Mouse (Mus musculus) adrenal gland, adult (tissue): ENCODE measurements around the gene Ppp2r5c.
A peak's percentile ranks its signal among the peaks of the same experiment; 100 is the strongest.

Source experiments
- DNase-seq, 2 experiments: peaks; one replicate each; pipeline ENCODE4 v3.0.0; 2022 to 2023; ENCODE audit warnings: low spot score in 1 of 2; ENCODE audit not compliant: inconsistent age in 2 of 2

Gene Ppp2r5c

DNA sequence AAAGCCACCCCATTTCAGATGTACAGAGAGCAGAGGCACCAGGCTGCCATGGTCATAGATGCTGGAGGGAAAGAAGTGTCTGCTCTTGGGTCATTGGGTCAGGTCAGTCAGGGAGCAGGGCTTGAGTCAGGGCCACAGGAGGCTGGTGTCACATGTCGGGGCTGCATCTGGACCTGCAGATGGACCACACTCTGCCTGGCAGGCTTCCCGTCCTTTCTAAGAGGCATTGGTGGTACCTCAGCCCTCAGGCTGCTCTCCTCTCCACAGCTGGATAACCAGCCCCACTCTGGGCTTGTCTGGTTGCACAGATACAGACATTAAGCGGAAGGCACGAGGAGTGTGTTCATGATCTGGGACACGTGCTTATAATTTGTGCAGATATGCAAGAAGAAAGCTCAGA lies 61.8 kb downstream of the Ppp2r5c start:
- no peak for DNase-seq

GRCm38 (mm10) chr12:110510171-110510871 lies 63.4 kb downstream of the Ppp2r5c start:
- DNase-seq, result peak; percentile 68 to 86

DNA sequence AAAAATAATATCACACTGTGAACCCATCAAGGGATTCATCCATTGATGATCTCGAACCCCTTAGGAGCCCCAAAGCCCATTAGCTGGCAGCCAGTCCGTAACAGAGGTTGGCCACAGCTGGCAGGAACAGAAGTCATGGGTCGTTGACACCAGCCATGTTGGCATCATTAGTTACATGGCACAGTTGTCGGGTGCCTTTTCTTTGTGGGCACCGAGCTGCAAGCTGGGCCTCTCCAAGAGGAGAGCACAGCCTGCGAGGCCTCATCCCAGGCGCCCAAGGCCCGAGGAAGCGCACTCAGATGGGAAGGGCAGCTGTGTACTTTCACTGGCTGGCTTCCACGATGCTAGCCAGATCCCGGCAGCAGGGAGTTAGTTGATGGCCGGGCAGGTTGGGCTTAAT lies 64.3 kb downstream of the Ppp2r5c start:
- no peak for DNase-seq

GRCm38 (mm10) chr12:110511856-110512433 lies 65.0 kb downstream of the Ppp2r5c start:
- DNase-seq, result no peak

DNA sequence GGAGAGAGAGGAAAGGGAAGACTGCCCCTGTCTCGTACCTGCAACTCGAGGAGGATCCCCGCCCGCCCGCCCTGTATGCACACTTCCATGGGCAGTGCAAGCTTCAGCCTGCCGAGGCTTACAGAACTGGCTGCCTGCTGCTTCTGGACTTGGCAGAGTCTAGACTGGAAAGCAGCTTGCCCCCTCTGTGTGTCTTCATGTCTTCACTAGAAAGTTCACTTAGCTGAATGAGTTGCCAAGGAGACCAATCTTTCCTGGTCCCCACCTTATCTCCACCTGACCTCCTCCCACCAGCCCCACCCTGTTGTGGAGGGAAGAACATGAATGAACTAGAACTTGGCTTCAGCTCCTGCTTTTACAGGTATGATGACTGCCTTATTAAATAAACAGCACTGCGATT lies 66.0 kb downstream of the Ppp2r5c start:
- DNase-seq, result no peak

DNA sequence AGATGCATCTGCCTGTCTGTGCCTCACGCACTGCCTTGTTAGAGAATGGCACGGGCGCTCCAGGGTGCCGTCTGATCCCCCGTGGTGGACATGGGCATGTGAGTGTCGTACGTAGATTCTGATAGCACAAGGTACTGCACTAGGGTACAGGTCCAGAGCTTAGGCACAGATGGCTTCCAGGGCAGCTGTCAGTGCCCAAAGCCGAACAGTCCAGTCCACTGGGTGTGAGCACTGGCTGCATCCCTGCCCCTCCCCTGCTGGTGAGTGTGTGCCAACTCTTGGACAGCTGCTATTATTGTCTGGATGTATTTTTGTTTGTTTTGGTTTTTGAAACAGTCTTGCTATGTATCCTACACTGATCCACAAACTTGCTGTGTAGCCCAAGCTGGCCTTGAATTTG lies 68.8 kb downstream of the Ppp2r5c start:
- DNase-seq, result no peak

DNA sequence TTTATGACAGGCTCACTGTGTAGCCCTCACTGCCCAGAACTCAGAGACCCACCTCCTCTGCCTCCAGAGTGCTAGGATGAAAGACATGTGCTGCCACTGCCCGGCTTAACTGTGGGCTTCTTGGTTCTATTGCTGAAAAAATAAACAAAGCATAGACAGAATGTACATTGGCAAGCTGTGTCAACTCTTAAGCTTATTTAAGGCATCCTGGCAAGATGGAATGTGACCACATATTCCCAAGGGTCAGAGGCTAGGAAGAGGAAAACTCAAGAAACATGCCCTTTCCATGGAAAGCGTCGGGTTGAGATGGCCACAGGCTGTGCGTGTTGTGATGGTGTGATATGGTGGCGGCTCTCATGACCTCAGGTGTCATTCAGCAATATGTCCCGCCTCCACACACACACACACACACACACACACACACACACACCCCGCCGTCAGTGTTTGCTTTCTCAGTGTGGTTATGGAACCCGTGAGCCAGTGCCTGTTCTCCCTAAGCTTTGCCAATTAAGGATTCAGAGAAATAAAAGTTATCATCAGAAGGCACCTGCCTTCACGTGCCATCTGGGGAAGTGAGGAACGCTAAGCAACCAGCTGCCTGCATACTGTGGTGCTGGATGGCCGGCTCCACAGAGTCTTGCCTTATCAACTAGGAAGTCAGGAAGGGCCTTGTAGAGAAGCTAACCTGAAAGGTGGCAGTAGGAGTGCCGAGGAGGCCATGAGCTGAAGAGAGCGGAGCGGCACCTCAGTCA lies 73.5 kb downstream of the Ppp2r5c start:
- no peak for DNase-seq

DNA sequence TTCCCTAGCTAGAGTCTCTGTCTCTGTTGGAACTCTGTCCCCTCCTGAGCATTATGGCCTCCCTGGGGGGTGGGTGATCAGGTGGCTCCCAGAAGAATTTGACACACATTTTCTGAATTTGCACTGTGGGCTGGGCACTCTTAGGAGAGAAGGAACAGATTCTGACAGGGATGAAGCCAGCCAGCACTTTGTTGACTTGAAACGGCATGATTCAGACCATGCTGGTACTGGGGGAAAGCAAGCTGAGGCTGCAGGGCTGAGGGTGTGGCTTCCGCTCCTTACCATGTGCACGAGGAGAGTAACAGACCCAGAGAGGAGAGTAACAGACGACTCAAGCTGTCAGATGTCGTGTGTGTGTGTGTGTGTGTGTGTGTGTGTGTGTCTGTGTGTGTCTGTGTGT lies 76.6 kb downstream of the Ppp2r5c start:
- DNase-seq, result no peak

DNA sequence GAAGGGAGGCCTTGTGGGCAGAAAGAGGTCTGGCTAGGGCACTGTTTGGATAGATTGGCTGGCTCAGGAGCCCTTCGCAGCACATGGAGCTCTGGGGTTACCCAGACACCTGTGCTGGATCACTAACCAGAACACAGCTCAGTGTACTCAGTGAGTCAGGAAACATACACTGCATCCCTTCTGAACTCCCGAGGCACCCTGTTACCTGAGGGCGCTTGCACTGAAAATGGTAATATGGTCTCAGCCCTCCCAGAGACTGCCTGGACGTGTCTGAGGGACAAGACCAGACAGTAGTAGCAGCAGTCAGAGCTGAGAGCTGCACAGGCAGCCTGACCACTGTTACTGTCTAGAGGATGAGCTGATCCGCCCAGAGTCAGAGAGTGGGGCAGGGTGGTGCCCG lies 85.8 kb downstream of the Ppp2r5c start:
- DNase-seq, result no peak

DNA sequence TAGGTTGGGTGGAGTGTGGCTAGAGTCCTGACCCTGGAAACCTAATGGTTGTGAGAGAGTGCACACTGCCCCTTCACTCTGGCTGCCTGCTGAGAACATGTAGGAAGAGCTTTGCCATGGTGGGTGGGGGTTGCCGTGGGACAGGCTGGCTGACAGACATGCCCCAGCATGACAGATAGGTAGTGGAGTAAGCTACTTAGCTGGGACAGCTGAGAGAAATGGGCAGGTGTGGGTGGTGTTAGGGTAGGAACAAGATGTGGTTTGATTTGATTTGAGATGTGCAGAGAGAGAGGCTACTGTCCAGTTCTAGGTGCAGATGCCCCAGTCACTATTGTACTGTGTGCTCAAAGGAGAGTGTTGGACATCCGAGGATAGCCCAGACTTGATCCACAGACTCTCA lies 86.2 kb downstream of the Ppp2r5c start:
- no peak for DNase-seq

- DNase-seq, result no peak
These were observed 86.9 kb downstream of the Ppp2r5c start for GRCm38 (mm10) chr12:110533832-110534231.

DNA sequence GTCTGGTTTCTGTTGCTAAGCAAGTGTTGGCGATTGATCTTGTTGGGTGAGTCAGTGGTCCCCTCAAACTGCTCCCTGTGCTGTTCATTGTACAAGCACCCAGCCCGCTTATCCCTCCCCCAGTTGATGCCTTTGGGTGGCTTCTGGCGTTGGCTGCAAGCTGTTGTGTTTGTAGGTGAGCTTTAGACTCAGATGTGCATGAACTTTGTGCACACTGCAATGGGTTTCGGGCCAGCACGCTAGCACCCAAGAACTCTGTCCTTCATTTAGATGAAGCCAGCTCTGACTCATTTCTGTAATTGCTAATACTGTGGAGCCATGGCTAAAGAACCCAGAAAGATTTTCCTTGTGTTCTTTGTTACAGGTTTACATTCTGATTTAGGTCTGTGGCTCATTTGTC lies 88.4 kb downstream of the Ppp2r5c start:
- peak in 1 of 2 experiments; percentile 76 for DNase-seq

GRCm38 (mm10) chr12:110537751-110538150 lies 90.8 kb downstream of the Ppp2r5c start:
- DNase-seq, result peak; percentile 63 to 87

DNA sequence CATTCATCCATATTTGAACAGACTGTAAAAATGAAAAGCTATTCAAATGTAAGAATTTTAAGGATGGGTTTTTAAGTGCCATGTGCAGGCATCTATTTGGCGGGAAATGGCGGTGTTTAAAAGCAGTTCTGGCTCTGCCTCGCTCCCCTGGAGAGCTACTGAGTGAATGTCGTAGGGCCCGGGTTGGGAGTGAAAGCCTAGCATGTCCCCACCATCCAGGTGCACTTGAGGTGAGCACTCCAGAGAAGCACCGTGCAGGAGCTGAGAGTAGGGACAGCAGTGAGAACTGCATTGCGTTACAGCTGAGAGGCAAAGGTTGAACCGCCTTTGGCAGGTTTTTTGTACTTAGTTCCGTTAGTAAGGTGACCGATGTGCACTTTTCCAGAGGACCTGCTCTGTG lies 92.4 kb downstream of the Ppp2r5c start:
- peak in 1 of 2 experiments; percentile 23 for DNase-seq

GRCm38 (mm10) chr12:110539798-110540197 lies 92.9 kb downstream of the Ppp2r5c start:
- peak; percentile 32 to 71 for DNase-seq

GRCm38 (mm10) chr12:110540273-110540672 lies 93.4 kb downstream of the Ppp2r5c start:
- no peak for DNase-seq

DNA sequence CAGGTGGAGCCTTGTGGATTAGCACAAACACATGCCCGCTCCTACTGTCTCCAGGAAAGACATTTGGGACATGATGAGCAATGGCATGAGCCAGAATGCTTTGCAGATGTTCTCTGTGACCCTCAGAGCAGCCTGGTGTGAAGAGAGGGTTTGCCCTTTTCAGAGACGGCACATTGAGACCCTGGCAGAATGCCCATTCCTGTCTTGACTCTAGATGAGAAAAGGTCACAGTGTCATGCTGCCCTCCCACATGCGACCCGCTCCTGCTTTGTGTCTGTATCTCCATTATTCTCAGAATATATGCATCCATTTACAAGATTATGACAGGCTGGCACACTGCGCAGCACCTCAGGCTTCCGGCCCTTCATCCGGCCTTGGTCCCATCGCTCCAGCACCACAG lies 94.1 kb downstream of the Ppp2r5c start:
- peak; percentile 65 to 75 for DNase-seq

DNA sequence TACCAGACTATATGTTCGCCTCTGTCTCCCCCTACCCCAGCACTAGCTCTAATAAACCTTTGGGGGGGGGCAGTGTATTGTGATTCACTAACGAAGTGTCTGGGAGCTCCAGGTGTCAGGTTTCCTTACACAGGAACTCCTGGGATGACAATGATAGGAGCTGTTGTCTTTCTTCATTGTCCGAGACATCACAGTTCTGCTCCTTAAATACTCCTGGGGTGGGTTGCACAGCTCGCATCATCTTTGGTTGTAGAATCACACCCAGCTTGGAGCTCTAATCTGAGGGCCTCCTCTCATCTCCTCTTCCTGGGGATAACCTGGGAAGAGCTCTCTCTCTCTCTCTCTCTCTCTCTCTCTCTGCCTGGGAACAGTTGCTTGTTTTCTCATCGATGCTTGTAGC lies 94.6 kb downstream of the Ppp2r5c start:
- DNase-seq, result no peak

DNA sequence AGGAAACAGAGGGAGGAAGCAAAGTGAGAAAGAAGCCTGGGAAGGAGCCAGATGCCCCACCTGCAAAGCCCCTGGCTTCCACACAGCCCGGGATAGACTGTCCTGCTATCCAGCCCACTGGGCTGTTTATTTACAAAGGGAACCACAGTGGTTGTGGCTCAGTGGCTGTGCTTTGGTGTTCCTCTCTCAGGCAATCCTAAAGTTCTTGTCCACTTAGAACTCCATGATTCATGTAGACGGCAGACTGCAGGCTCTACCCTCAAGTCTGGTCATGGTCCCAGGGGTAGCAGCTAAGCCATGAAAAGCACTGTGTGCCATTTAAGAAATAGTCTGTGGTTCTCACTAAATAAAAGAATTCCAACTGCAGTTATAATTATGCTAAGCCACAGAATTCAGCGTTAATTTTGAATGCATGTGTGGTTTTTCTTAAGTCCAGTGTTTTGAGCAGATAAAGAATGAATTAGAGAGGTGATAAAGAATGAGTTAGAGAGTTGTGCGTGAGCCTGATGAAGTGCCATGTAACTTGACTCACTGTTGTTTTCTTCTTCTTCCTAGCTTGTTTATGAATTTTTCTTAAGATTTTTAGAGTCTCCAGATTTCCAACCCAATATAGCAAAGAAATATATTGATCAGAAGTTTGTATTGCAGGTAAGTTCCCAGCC lies 98.3 kb downstream of the Ppp2r5c start:
- DNase-seq, result no peak

GRCm38 (mm10) chr12:110547573-110547972 lies 100.7 kb downstream of the Ppp2r5c start:
- DNase-seq, result no peak

DNA sequence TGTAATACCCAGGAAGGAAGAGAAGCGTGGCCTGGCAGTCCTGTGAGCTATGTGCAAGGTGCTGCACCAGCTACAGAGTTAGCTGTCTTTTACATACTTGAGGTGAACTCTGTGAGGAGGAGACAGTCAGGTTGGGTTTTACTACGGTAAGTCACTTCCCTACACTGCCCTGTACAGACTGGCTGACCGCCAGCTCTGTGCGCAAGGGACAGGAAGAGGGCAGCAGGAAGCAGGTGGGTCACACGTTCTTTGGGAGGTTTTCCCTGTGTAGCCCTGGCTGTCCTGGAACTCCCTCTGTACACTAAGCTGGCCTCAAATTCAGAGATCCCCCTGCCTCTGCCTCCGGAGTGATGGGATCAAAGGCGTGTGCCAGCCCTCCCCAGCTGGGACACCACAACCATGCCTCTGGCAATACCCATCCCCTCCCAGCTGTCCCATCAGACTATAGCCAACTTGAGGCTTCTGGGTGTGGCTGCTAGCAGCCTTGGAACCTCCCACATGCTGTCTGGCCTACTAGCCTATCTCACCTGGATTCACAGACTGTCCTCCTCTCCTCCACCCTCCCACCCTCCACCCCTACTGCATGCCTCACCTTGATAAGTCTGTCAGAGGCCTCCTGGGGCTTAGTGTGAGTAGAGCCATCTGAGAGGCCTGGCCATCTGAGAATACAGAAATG lies 102.7 kb downstream of the Ppp2r5c start:
- no peak for DNase-seq
